Mouse (Mus musculus) v-Abl transformed pro-B cells (cell line): ENCODE data around the gene Il12rb1.

ENCODE experiments used
- in situ Hi-C, 2 experiments: fragments of 400-800 bp; cut with MboI; formaldehyde crosslinking; loops; one replicate each; pipeline ENCODE4 v1.15.1; 2025; ENCODE audit not compliant: unreplicated experiment in 2 of 2

Il12rb1 gene

GRCm38 (mm10) chr8:70797081-70798070 lies 10.9 kb upstream of the Il12rb1 start:
- in situ Hi-C loops, result no loop called here

DNA sequence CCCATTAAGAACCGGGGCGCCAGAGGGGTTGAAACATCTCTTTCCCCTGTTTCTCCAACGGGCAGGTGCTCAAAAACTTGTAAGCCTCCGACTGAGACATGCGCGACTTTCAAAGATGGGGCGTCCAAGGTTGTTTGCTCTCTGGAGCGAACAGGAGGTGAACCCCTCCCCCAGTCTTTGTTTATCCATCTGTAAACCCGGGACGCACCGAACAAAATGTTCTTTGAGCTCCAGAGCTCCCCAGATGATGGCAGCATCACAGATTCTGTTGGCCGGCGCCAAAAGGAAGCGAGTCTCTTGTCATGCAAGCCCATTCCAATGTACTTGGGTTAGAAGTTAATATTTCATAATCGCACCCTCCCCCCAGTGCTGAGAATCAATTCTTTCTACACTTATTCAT lies 10.0 kb upstream of the Il12rb1 start:
- in situ Hi-C loops, result no loop called here

- in situ Hi-C loops, result loop anchor here (5.0 kb wide), 2 partner anchors 33 to 37 kb away; partner anchors contain the start of gene Arrdc2 (in 2 of the 2)
These were observed 7.6 kb upstream of the Il12rb1 start for GRCm38 (mm10) chr8:70800648-70801047.

DNA sequence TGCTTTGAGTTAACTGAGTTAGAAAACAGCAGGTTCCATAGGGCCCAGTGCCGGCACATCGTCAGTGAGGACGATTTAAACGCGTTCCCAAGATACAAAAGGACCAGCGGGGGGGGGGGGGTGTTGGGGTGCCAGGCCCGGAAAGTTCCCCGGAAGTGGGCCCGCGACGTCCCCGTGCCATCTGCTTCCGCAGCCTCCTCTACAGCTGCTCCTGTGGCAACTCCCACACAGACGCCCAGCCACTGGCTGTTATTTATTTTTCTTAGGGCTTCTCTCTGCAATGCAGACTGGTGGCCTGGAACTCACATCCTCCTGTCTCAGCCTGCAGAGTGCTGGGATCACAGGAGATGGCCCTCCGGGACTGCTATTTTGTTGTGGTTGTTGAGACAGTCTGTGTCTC lies 7.1 kb upstream of the Il12rb1 start:
- in situ Hi-C loops, result loop anchor here (5.0 kb wide), 2 partner anchors 34 to 36 kb away; partner anchors contain the start of gene Arrdc2 (in 2 of the 2)

GRCm38 (mm10) chr8:70801830-70802229 lies 6.4 kb upstream of the Il12rb1 start:
- in situ Hi-C loops, result loop anchor here (5.0 kb wide), 2 partner anchors 35 kb away; partner anchors contain the start of gene Arrdc2 (in 2 of the 2)

- in situ Hi-C loops, result loop anchor here (5.0 kb wide), 2 partner anchors 34 to 36 kb away; partner anchors contain the start of gene Arrdc2 (in 2 of the 2)
These were observed 5.3 kb upstream of the Il12rb1 start for GRCm38 (mm10) chr8:70802786-70803510.

DNA sequence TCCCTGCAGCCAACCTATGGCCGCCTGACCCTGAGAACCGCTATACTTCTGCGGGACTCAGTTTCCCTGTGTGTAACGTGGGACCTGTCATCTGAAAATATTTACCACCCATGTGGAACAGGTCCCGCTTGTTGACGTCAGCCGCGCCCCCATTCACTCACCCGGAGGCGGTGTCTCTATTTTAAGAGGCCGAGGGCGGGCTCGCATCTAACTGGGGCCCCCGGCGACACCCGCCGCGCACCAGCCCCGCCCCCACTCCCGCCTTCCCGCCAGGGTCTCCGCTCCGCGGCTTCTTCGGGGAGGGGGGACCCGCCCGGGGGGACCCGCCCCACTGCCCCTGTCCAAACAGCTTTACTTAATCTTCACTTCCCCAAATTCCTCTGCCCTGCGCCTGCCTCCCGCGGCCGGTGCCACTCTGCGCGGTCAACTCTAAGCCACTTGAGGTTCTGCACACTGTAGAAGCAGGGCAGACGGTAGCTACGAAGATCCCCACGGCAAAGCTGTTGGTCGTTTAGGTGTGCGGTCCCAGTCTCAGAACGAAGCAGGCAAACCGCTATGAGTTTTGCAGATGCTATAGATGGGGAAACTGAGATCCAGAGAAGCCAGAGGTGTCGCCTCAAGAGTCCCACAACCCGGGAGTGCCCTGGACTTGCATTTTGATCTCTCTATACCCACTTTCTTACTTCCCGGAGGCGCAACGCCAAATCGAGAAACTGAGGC lies 4.3 kb upstream of the Il12rb1 start:
- in situ Hi-C loops, result loop anchor here (5.0 kb wide), 2 partner anchors 33 to 37 kb away; partner anchors contain the start of gene Arrdc2 (in 2 of the 2)

DNA sequence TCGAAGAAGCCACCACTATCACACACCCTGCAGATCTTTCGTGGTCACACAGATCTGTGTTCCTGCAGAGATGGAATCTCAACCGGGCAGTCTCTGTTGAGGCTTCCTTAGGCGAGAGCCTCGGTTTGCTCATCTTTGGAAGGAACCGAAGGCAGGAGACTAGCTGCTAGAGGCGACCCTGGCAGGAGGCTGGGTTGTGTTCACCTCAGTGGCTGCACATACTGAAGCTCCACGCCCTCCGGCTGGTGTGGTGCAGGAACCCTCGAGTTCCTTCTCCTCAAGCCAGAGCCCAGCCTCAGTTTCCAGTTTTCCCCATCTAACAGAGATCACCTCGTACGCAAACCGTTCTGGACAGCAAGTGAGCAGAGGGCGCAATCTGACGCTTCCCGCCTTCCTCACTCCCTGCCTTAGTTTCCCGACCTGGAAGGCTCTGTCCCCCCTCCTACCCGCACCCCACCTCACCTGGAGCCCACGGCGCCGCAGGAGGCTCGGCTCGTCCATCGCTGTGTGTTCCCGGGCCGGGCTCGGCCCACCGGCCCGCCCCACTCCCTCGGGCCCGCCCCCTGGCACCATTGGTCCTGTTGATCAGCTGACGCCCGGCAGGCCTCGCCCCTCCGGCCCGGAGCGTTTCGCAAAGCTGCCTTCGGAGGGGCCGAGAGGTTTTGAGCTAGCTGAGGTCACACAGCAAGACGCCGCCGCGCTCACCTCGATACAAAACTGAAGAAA lies 3.6 kb upstream of the Il12rb1 start, which contains the start of gene Mast3:
Gene Mast3 (minus strand): TSS at position 574 of the 726 bp plus-strand sequence.
- in situ Hi-C loops, result loop anchor here (5.0 kb wide), 2 partner anchors 33 to 37 kb away; partner anchors contain the start of gene Arrdc2 (in 2 of the 2)

GRCm38 (mm10) chr8:70806541-70806940 lies 1.7 kb upstream of the Il12rb1 start:
- in situ Hi-C loops, result no loop called here

DNA sequence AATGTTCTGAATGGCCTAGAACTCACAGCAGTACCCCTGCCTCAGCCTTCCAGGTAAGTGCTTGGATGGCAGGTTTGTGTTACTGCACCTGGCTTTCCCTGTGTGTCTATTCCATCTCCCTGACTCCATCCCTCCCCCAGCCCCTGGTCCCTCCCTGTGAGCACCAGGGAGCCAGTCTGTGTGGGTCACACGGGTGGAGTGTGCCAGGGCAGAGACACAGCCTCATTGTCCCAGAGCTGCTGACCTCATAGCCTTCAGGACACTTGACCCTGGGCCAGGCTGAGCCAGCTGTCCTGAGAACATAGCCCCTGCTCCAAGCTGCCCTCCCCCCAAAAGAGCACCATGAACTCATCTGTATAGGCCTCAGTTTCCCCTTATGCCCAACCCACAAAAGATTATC lies 945 bp upstream of the Il12rb1 start:
- in situ Hi-C loops, result no loop called here

GRCm38 (mm10) chr8:70808955-70809701 lies 879 bp downstream of the Il12rb1 start:
- in situ Hi-C loops, result no loop called here

- in situ Hi-C loops, result no loop called here
These were observed 2.9 kb downstream of the Il12rb1 start for GRCm38 (mm10) chr8:70810962-70811680.

DNA sequence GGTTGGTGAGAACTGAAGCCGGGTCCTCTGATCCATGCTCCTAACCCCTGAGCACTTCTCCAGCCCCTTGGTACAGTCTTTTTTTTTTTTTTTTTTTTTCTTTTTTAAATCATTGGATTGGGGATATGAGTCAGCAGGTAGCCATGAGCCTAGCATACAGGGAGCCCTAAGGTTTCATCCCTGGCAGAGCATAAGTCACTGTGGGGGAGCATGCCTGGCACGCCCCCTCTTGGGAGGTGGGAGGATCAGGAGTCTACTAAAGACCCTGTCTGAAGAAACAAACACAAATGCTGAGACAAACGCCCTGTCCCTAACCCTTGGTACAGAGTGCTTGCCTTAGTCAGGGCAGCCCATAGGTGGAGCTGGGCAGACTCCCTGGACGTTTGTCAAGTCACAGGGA lies 3.8 kb downstream of the Il12rb1 start:
- in situ Hi-C loops, result no loop called here

DNA sequence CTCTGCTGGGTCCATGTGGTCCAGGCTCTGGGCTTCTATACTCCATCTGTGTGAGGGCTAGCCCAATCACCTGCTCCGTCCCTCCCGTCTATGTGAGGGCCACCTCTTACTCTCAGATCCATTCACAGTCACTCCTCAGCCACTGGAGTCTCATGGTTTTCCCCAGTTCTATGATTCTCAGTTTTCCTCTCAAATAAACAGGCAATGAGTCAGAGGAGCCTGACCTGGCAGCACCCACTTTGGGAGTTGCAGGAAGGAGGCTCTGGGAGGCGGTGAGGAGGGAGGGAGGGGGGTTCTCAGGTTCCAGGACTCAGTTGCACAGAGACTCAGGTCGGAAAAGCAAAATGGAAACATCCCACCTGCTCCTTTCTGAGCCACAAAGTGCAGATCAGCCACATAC lies 4.6 kb downstream of the Il12rb1 start:
- in situ Hi-C loops, result no loop called here

- in situ Hi-C loops, result no loop called here
These were observed 8.4 kb downstream of the Il12rb1 start for GRCm38 (mm10) chr8:70816679-70817078.

DNA sequence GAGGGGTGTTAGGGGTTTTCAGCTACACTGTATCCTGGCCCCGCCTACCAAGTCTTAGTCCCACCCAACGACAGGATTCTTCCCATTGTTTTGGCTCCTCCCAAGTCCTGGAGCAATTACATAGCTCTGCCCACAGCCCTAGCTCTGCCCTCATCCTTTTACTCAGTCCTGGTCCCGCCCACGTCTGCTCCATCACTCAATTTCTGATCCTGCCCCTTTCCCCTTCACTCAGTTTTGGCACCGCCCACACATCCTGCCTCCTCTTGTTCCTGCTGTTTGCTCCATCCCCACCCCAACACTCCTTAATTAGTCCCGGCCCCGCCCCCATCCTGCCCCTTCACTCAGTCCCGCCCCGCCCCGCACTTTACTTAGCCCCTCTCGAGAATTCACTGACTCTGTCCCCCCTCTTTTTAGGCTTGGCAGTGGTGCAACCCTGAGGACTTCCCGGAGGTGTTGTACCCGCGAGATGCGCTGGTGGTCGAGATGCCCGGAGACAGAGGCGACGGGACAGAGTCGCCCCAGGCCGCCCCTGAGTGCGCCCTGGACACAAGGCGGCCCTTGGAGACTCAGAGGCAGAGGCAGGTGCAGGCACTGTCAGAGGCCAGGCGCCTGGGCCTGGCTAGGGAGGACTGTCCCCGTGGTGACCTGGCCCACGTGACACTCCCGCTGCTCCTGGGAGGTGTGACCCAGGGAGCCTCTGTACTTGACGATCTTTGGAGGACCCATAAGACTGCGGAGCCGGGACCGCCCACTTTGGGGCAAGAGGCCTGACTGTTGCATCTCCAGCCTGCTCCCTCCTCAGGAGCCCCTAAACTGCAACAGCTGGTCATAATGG lies 12.1 kb downstream of the Il12rb1 start:
- in situ Hi-C loops, result no loop called here

GRCm38 (mm10) chr8:70821399-70821962 lies 13.2 kb downstream of the Il12rb1 start:
- in situ Hi-C loops, result no loop called here
